In genomic region chr17:50684960-50685645, GRCm38 (mm10) we compare ENCODE assay signal across 13 mouse cellular contexts.
A peak's percentile ranks its signal among the peaks of the same experiment; 100 is the strongest.
DNase-seq lines count a peak whose midpoint lies in the region; ATAC-seq lines count a peak whose summit lies in the region.
"Had no signal": no experiment of that assay in that cellular context is flagged by ENCODE, and none has a peak within 500 bp of the region (broad histone marks: within the 10 kb centered on the region; RNA-seq: fewer than 3 reads in every experiment).

No protein-coding gene starts in this region.

- 43% methylated on average over 7 of the region's 7 CpGs for WGBS in kidney, embryonic 15.5 days
- 51% methylated on average over 7 of the region's 7 CpGs for WGBS in intestine, embryonic 14.5 days
- 60% methylated on average over 7 of the region's 7 CpGs for WGBS in liver, embryonic 16.5 days (ENCODE audit: insufficient replicate concordance)

- peak; percentile 22 to 25 for DNase-seq in cerebellum, postnatal 10 days
- DNase-seq in kidney, adult 18-20 months, result no peak
- peak; percentile 54 for DNase-seq in intestine, embryonic 14.5 days (ENCODE audit: low spot score)
- no peak for DNase-seq in spleen, postnatal 14 days (ENCODE audit: low spot score in 2 of 2)
- no peak for DNase-seq in left cerebral cortex, adult 8-10 months (ENCODE audit: low spot score in 2 of 2)
- DNase-seq: cerebellum, adult 18-20 months; embryo, embryonic 11 days; heart, adult 2 months; heart, postnatal 36 days; lung, adult 18-20 months had no signal

- no peak overlapping the region for H3K4me2 ChIP-seq in kidney, embryonic 15.5 days
- H3K4me2 ChIP-seq in intestine, embryonic 14.5 days (ENCODE audit: low read length), result no peak overlapping the region
- H3K4me2 ChIP-seq in liver, embryonic 16.5 days (ENCODE audit: low read depth, low read length), result no peak overlapping the region

- H3K4me1 ChIP-seq in kidney, embryonic 15.5 days, result peaks cover 7% of the 10 kb centered on the region
- H3K4me1 ChIP-seq in intestine, embryonic 14.5 days (replicated peaks; ENCODE audit: control insufficient read depth, insufficient read depth, low read length), result 0 out of 2 replicates have a peak, but pooled peaks cover 4% of the 10 kb centered on the region
- no peaks in the 10 kb centered on the region for H3K4me1 ChIP-seq in liver, embryonic 16.5 days (ENCODE audit: control insufficient read depth, low read depth, low read length)

- no peaks in the 10 kb centered on the region for H3K36me3 ChIP-seq in kidney, embryonic 15.5 days
- peaks cover 7% of the 10 kb centered on the region for H3K36me3 ChIP-seq in intestine, embryonic 14.5 days (ENCODE audit: control insufficient read depth, insufficient read depth, low read length)
- no peaks in the 10 kb centered on the region for H3K36me3 ChIP-seq in liver, embryonic 16.5 days (ENCODE audit: control insufficient read depth, insufficient read depth)

- no peak for ATAC-seq in cerebellum, adult (ENCODE audit: insufficient number of reproducible peaks, low FRiP score, low TSS enrichment)
- ATAC-seq in kidney, embryonic 15.5 days (replicated peaks; ENCODE audit: low FRiP score), result peak; percentile 75
- ATAC-seq in intestine, embryonic 14.5 days (replicated peaks; ENCODE audit: low FRiP score, low TSS enrichment, low read depth), result peak; percentile 88
- ATAC-seq in liver, embryonic 16.5 days (ENCODE audit: low read depth), result peak; percentile 21; the same call in 1 of the 2 replicates

- no peaks in the 10 kb centered on the region for H3K9me3 ChIP-seq in kidney, embryonic 15.5 days (replicated peaks)
- H3K9me3 ChIP-seq in intestine, embryonic 14.5 days (ENCODE audit: control insufficient read depth, low read length), result no peaks in the 10 kb centered on the region
- no peaks in the 10 kb centered on the region for H3K9me3 ChIP-seq in liver, embryonic 16.5 days (replicated peaks; ENCODE audit: control insufficient read depth, low read length)

- H3K27me3 ChIP-seq in kidney, embryonic 15.5 days, result no peaks in the 10 kb centered on the region
- no peaks in the 10 kb centered on the region for H3K27me3 ChIP-seq in intestine, embryonic 14.5 days (replicated peaks; ENCODE audit: control insufficient read depth, insufficient read depth, low read length)
- H3K27me3 ChIP-seq in liver, embryonic 16.5 days (ENCODE audit: control insufficient read depth, insufficient read depth, low read depth, low read length), result no peaks in the 10 kb centered on the region

- H3K27ac ChIP-seq in kidney, embryonic 15.5 days, result no peak overlapping the region
- no peak overlapping the region for H3K27ac ChIP-seq in intestine, embryonic 14.5 days (ENCODE audit: low read depth)
- H3K27ac ChIP-seq in liver, embryonic 16.5 days (ENCODE audit: low read length), result no peak overlapping the region
- H3K27ac ChIP-seq: heart, adult 2 months had no signal

- H3K9ac ChIP-seq in kidney, embryonic 15.5 days, result no peak overlapping the region
- no peak overlapping the region for H3K9ac ChIP-seq in intestine, embryonic 14.5 days (ENCODE audit: low read length)
- no peak overlapping the region for H3K9ac ChIP-seq in liver, embryonic 16.5 days (ENCODE audit: low read depth, low read length)

- no peak overlapping the region for H3K4me3 ChIP-seq in kidney, embryonic 15.5 days (replicated peaks)
- no peak overlapping the region for H3K4me3 ChIP-seq in intestine, embryonic 14.5 days (ENCODE audit: low read depth, low read length)
- no peak overlapping the region for H3K4me3 ChIP-seq in liver, embryonic 16.5 days (ENCODE audit: low read depth, low read length)
- H3K4me3 ChIP-seq: heart, adult 2 months had no signal

Comparison
In these comparisons a context has a peak if more than half of its experiments do, and no peak if none do; other contexts are left out.
1. DNase-seq: peak in cerebellum, postnatal 10 days (2 of 2) and intestine, embryonic 14.5 days (single experiment); none in kidney, adult 18-20 months (single experiment), spleen, postnatal 14 days (0 of 2) and left cerebral cortex, adult 8-10 months (0 of 2).